Mouse (Mus musculus) kidney, embryonic 14.5 days (tissue): ENCODE results near the gene Trappc6b. TPM values are rescaled to one million over a fixed set of nuclear protein-coding genes. Genes with fewer than 3 reads are reported as not detected.

Source experiments
- ATAC-seq: fragments of 200-750 bp; cut with Nextera tagmentation; 2 replicates; pipeline ENCODE4 v1.8.0; 2017; ENCODE audit warnings: moderate number of reproducible peaks, mild to moderate bottlenecking, moderate TSS enrichment, moderate library complexity; ENCODE audit not compliant: low FRiP score, low TSS enrichment
- H3K27ac ChIP-seq: fragments of 300-500 bp; sonication (generic); 2 replicates; pipeline ENCODE4 v1.5.1; 2014; ENCODE audit warnings: low read depth, mild to moderate bottlenecking, low read length, moderate library complexity, mixed read lengths
- H3K27me3 ChIP-seq: fragments of 300-500 bp; sonication (generic); 2 replicates; pipeline ENCODE4 v1.6.1; 2014; ENCODE audit warnings: mild to moderate bottlenecking, low read length; ENCODE audit not compliant: control insufficient read depth, insufficient read depth
- H3K36me3 ChIP-seq: fragments of 300-500 bp; sonication (generic); 2 replicates; pipeline ENCODE4 v1.6.1; 2014; ENCODE audit warnings: low read length, mixed read lengths; ENCODE audit not compliant: control insufficient read depth, insufficient read depth
- H3K4me1 ChIP-seq: fragments of 300-500 bp; sonication (generic); 2 replicates; pipeline ENCODE4 v1.6.1; 2014; ENCODE audit warnings: low read length, mixed read lengths; ENCODE audit not compliant: control insufficient read depth, insufficient read depth
- H3K4me2 ChIP-seq: fragments of 300-500 bp; sonication (generic); replicated peaks from 2 replicates; pipeline ENCODE4 v1.6.1; 2014; ENCODE audit warnings: low read depth, mild to moderate bottlenecking, low read length
- H3K4me3 ChIP-seq: fragments of 300-500 bp; sonication (generic); 2 replicates; pipeline ENCODE4 v1.5.1; 2014; ENCODE audit warnings: mild to moderate bottlenecking, low read length
- H3K9ac ChIP-seq: fragments of 300-500 bp; sonication (generic); 2 replicates; pipeline ENCODE4 v1.6.1; 2014; ENCODE audit warnings: low read depth, mild to moderate bottlenecking, low read length, moderate library complexity
- H3K9me3 ChIP-seq: fragments of 300-500 bp; sonication (generic); 2 replicates; pipeline ENCODE4 v1.6.1; 2016; ENCODE audit warnings: low read length; ENCODE audit not compliant: control insufficient read depth
- WGBS: fragments of 180-500 bp; shearing (Covaris S2); extraction: QIAGEN DNeasy Blood & Tissue Kit; methylation state at CpG from one replicate; pipeline ENCODE4 v1.1.7; 2014; 5-methylcytosine and 5-hydroxymethylcytosine counted together
- polyA plus RNA-seq: library from polyadenylated mRNA; unstranded; fragments of >200 nt; fragmentation: Nextera tagmentation; extraction: Ambion mirVana; gene quantifications from 2 replicates; pipeline ENCODE4 v1.2.1, GENCODE M21; 2014

The Trappc6b gene
- polyA plus RNA-seq: 64.7 and 76.5 TPM in 2 replicates

DNA sequence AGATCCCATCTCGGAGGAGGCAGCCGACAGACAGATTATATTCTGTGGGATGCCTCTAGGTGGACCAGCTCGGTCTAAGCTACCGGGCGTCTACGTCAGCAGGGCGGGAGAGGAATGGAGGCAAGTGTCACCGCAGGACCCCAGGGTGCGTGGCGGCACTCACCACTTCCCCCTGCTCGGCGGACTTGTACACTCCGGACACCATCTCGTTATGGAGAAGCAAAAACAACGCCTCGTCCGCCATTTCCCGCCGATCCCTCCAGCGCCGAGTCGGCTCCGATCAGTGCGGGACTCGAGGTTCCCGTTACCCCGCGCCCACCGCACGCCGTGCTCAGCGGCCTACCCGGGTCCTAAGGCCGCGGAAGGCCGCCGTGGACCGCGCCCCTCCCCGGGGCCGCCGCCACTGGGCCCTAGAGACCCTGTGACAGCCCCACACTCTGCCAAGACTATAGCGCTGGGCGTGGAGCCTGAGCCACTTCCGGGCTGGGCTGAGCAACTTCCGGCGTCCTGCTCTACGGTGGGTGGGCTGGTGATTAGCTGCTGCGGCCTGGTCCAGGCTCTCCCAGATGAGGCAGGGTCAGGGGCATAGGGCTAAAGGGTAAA lies at the start of gene Trappc6b:
Gene Trappc6b (minus strand): TSS at position 480 of the 603 bp plus-strand sequence.
- ATAC-seq: peak; percentile 98
- peaks cover 5% of the 10 kb centered on the region; the same call in 1 of the 2 replicates for H3K36me3 ChIP-seq
- peak within 1 kb of the TSS; percentile 66 for H3K4me2 ChIP-seq
- WGBS: under 1% methylated on average over 49 of the region's 49 CpGs
- peaks cover 13% of the 10 kb centered on the region; the same call in 1 of the 2 replicates for H3K4me1 ChIP-seq
- peak within 1 kb of the TSS; percentile 85 for H3K27ac ChIP-seq
- no peaks in the 10 kb centered on the region for H3K9me3 ChIP-seq
- H3K27me3 ChIP-seq: no peaks in the 10 kb centered on the region
- H3K9ac ChIP-seq: peak within 1 kb of the TSS; percentile 89
- peak within 1 kb of the TSS; percentile 83 for H3K4me3 ChIP-seq

DNA sequence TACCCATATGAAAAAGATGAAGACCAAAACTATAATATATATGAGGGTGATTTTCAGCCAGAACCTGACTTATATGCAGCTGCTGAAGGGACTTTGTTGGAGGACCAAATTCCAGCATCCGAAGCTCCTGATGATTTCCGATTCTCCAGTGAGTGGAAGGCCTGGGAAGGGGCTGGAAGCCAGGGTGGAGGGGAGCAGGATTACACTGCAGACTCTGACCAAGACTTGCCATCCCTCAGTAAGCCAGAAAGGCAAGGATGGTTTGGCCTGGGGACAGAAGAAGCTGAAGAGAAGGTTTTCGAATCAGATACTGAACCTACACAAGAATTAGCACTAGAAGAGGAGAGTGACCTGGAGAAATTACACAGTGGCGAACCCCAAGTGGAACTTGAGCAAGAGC lies 46.7 kb upstream of the Trappc6b start:
- Histone ChIP-seq H3K4me1 (no peaks in the 10 kb centered on the region), H3K36me3 (no peaks in the 10 kb centered on the region), H3K9ac (no peak overlapping the region), H3K9me3 (no peaks in the 10 kb centered on the region), H3K4me2 (no peak overlapping the region), H3K27me3 (no peaks in the 10 kb centered on the region), H3K27ac (no peak overlapping the region), H3K4me3 (no peak overlapping the region)
- 94% methylated on average over 4 of the region's 4 CpGs for WGBS
- ATAC-seq: no peak

DNA sequence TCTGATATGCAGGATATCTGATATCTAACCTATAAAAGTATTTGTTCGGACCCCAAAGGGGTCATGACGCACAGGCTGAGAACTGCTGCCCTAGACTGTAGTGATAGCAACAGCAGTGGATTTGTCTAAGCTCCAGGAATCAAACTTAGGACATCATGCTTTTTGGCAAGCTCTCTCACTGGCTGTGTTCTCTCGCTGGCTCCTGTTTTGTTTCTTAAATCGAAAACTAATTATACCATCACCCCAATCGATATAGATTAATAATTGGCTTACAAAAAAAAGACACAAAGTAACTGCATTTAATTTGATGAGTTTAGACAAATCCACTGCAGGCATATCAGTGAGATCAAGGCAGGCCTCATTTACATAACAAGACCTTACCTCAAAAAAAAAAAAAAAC lies 45.2 kb upstream of the Trappc6b start:
- no peak overlapping the region for H3K4me3 ChIP-seq
- H3K9ac ChIP-seq: no peak overlapping the region
- no peak overlapping the region for H3K4me2 ChIP-seq
- no peak for ATAC-seq
- no peaks in the 10 kb centered on the region for H3K4me1 ChIP-seq
- no peaks in the 10 kb centered on the region for H3K27me3 ChIP-seq
- H3K36me3 ChIP-seq: no peaks in the 10 kb centered on the region
- 88% methylated on average over 5 of the region's 5 CpGs for WGBS
- no peak overlapping the region for H3K27ac ChIP-seq
- no peaks in the 10 kb centered on the region for H3K9me3 ChIP-seq

DNA sequence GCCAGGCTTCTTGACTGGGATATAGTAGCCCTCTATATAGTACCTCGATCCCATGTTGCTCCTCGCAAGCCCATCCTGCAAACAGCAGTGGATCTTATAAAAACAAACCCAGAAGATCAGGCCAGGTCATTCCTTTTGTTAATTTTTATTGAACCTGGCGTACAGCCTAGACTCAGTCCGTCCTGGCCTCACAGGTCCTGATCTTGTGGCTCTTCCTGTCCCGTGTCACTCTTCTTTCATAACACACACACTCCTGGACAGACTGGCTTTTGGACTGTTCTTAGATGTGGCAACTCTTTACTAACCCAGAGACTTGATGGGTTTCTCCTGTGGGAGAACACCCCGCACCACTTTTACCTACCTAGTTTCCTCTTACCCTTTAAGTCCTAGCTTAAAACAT lies 44.6 kb upstream of the Trappc6b start:
- Histone ChIP-seq H3K4me3 (no peak overlapping the region), H3K4me2 (no peak overlapping the region), H3K36me3 (no peaks in the 10 kb centered on the region), H3K27ac (no peak overlapping the region), H3K27me3 (no peaks in the 10 kb centered on the region), H3K9me3 (no peaks in the 10 kb centered on the region), H3K4me1 (no peaks in the 10 kb centered on the region), H3K9ac (no peak overlapping the region)
- WGBS: 75% methylated on average over 6 of the region's 6 CpGs
- ATAC-seq: no peak

DNA sequence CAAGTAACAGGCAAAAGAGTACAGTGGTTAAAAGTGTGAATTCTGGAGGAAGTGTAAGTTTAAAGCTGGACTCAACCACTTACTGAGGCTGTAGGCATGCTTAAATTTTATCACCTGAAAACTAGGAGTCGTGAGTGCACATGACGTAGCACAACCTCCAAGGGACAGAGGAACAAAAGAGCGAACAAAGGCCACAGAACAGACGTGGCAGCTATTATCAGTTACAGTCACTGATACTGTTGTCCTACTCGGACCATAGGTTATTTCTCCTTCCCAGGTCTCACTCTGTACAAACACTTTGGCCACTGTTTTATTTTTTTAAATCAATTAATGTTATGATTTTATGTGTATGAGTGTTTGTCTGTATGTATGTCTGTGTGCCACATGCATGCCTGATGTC lies 43.5 kb upstream of the Trappc6b start:
- H3K4me1 ChIP-seq: no peaks in the 10 kb centered on the region
- no peak overlapping the region for H3K4me3 ChIP-seq
- H3K27ac ChIP-seq: no peak overlapping the region
- H3K9me3 ChIP-seq: no peaks in the 10 kb centered on the region
- H3K4me2 ChIP-seq: no peak overlapping the region
- ATAC-seq: no peak
- no peaks in the 10 kb centered on the region for H3K36me3 ChIP-seq
- no peaks in the 10 kb centered on the region for H3K27me3 ChIP-seq
- WGBS: 74% methylated on average over 5 of the region's 5 CpGs
- H3K9ac ChIP-seq: no peak overlapping the region

DNA sequence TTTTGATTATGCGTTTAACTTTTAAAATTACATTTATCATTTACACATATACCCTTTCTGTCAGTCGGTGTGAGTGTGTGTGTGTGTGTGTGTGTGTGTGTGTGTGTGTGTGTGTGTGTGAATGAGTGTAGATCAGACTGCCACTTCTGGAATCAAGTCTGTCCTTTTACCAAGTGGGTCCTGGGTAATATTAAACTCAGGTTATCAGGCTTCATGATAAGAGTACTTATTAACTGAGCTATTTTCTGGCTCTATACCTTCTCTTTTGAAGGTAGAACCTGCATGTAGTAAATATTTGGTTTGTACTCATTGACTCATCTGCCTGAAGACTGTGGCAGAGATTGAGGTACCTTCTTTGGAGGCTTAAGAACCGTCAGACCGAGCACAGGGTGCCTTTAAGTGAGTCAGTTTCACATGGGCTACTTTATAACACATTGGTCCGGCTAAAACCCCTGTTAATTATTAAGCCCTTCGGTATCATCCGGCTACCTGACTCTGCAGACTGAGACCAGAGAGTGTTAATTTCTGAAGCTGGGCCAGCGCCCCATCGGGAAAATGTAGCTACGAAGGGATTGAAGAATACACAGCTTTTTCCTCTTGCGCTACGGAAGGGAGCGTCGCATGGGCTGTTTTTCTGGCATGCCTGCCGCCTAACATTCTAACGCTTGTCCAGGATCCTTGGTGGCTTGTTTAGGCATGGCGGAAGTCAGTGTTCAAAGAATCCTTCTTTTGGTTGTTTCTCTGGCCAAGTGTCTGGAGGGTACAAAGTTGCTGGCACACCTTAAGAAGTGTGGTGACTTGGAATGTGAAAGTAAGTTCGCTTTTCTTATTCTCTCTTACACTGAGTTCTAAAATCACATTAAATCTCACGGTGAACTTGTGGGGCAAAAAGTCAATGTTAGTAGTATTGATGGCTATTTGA lies 34.1 kb upstream of the Trappc6b start, which contains the start of gene Mia2:
Gene Mia2 (plus strand): TSS at position 696 of the 922 bp plus-strand sequence.
- Histone ChIP-seq H3K4me1 (no peaks in the 10 kb centered on the region), H3K9ac (no peak within 1 kb of the TSS), H3K4me3 (peak within 1 kb of the TSS; percentile 12; the same call in 1 of the 2 replicates), H3K36me3 (no peaks in the 10 kb centered on the region), H3K27me3 (no peaks in the 10 kb centered on the region), H3K4me2 (0 out of 2 replicates have a peak within 1 kb of the TSS, but pooled peaks have one; percentile 17), H3K27ac (0 out of 2 replicates have a peak within 1 kb of the TSS, but pooled peaks have one; percentile 37), H3K9me3 (no peaks in the 10 kb centered on the region)
- WGBS: 70% methylated on average over 19 of the region's 19 CpGs
- ATAC-seq: peak; percentile 72; the same call in 1 of the 2 replicates

DNA sequence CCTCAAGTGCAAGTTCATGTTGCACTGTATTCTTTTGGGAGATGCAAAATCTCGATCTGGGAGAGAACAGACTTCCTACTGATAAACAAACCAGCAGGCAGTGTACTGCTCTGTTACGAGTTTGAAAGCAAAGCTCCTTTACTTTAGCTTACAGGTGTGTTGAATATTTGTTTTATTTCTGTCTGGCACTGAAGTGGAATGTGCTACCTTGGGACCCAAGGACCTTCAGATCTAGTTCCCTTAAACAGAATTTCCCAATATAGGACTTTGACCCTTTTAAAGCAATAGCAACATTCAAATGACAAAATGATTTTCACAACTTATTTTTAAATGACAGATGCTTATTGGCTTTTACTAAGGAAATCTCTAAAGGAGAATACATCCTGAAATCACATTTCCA lies 32.3 kb upstream of the Trappc6b start:
- no peak overlapping the region for H3K27ac ChIP-seq
- H3K9me3 ChIP-seq: no peaks in the 10 kb centered on the region
- H3K27me3 ChIP-seq: no peaks in the 10 kb centered on the region
- no peak for ATAC-seq
- no peaks in the 10 kb centered on the region for H3K4me1 ChIP-seq
- WGBS: 75% methylated on average over 2 of the region's 2 CpGs
- no peak overlapping the region for H3K4me3 ChIP-seq
- H3K9ac ChIP-seq: no peak overlapping the region
- H3K4me2 ChIP-seq: no peak overlapping the region
- H3K36me3 ChIP-seq: no peaks in the 10 kb centered on the region

DNA sequence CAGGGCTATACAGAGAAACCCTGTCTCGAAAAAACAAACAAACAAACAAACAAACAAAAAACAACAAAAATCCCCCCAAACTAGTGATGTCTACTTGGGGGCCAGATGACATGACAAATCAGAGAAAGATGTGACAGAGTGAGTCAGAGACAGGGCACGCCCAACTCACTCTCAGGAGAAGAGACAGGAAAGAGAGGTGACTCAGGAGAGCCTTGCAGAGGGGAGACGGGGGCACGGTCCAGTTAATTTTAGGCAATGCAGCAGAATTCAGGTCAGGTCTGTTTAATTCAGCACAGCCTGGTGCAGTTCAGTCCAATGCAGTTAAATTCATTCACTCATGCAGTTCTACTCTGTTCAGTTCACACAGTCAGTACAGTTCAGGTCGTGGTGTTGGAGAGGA lies 24.9 kb upstream of the Trappc6b start:
- Histone ChIP-seq H3K9ac (no peak overlapping the region), H3K4me1 (no peaks in the 10 kb centered on the region), H3K4me3 (no peak overlapping the region), H3K4me2 (no peak overlapping the region), H3K27me3 (no peaks in the 10 kb centered on the region), H3K27ac (no peak overlapping the region), H3K9me3 (no peaks in the 10 kb centered on the region), H3K36me3 (no peaks in the 10 kb centered on the region)
- ATAC-seq: no peak
- 74% methylated on average over 5 of the region's 5 CpGs for WGBS

DNA sequence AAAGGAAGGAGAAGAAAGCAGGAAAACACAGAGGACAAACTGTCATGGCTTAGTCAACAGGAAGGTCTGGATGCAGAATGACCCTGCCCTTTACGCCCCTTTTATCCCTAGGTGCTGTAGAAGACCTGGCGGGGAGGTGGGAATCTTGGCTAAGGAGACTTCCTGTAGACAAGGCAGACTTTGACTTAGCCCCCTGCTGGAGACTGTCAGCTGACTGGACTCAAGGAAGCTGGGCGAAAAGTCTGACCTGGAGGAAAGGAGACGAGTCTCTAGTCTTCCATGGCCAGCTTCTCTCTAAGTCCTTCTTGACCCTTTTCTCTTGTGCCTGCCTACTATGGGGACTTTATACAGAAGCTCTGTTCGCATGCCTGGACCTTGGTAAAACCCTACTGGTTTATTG lies 23.2 kb upstream of the Trappc6b start:
- ATAC-seq: no peak
- H3K9me3 ChIP-seq: no peaks in the 10 kb centered on the region
- H3K36me3 ChIP-seq: no peaks in the 10 kb centered on the region
- no peak overlapping the region for H3K4me3 ChIP-seq
- no peaks in the 10 kb centered on the region for H3K4me1 ChIP-seq
- no peak overlapping the region for H3K4me2 ChIP-seq
- no peak overlapping the region for H3K9ac ChIP-seq
- 65% methylated on average over 5 of the region's 5 CpGs for WGBS
- no peaks in the 10 kb centered on the region for H3K27me3 ChIP-seq
- H3K27ac ChIP-seq: no peak overlapping the region
